Mouse (Mus musculus) kidney, adult 2 months (tissue): ENCODE measurements around the gene Uqcrq.

Experiments
- CTCF ChIP-seq: fragments of 200-500 bp; conservative IDR thresholded peaks from 2 replicates; pipeline ENCODE4 v1.5.1; 2011; ENCODE audit warnings: low read depth, mild to moderate bottlenecking, control low read depth, low read length, moderate library complexity, mixed read lengths; ENCODE audit not compliant: insufficient read depth, insufficient read length
- POLR2A ChIP-seq: fragments of 200-500 bp; IDR thresholded peaks from one replicate; pipeline ENCODE4 v1.6.1; 2011; ENCODE audit warnings: low read depth, low read length, control low read depth

DNA sequence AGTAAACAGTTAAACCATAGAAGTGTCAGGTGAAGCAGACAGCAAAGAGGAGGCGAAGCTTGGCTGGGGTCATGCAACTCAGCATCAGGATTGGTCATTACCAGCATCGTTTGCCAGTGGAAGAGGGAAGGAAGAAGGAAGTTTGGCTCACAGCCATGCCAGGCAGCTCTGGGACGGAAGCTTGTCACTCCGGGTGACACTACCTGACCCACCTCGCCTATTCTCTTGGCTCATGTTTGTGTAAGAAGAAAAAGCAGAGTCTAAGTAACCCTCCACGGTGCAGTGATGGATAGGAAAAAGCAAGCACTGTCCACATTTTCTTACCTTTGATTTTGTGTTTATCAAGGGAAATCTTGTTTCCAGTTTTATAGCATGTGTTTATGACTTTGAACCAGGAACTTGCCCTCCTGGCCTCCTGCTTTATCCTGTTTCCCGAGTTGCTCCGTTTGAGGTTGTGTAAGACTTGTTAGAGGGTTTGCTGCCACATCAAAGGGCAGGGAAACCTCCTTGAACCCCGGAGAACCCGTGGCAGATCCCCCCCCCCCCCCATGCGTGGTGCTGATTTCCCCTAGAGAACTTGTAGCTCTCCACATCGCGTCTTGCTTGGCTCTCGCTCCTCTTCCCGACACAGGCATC lies 19.6 kb upstream of the Uqcrq start:
- TF ChIP-seq POLR2A (no peak), CTCF (no peak)
